Mouse (Mus musculus) intestine, embryonic 14.5 days (tissue): Measurements from ENCODE around the gene Cntn2. TPM values are rescaled to one million over a fixed set of nuclear protein-coding genes. Genes with fewer than 3 reads are reported as not detected.

Experiments
- ATAC-seq: fragments of 200-750 bp; cut with Nextera tagmentation; replicated peaks from 2 replicates; pipeline ENCODE4 v1.8.0; 2017; ENCODE audit warnings: low read depth, moderate number of reproducible peaks, moderate TSS enrichment, moderate library complexity; ENCODE audit not compliant: low FRiP score, low TSS enrichment
- DNase-seq: peaks from one replicate; pipeline ENCODE4 v3.0.0-alpha.2; 2018; ENCODE audit warnings: low spot score
- H3K27ac ChIP-seq: fragments of 300-500 bp; sonication (generic); 2 replicates; pipeline ENCODE4 v1.5.1; 2014; ENCODE audit warnings: low read depth, mild to moderate bottlenecking, control low read depth
- H3K27me3 ChIP-seq: fragments of 300-500 bp; sonication (generic); replicated peaks from 2 replicates; pipeline ENCODE4 v1.6.1; 2014; ENCODE audit warnings: low read length, control low read depth; ENCODE audit not compliant: control insufficient read depth, insufficient read depth
- H3K36me3 ChIP-seq: fragments of 300-500 bp; sonication (generic); 2 replicates; pipeline ENCODE4 v1.6.1; 2014; ENCODE audit warnings: low read length, control low read depth; ENCODE audit not compliant: control insufficient read depth, insufficient read depth
- H3K4me1 ChIP-seq: fragments of 300-500 bp; sonication (generic); replicated peaks from 2 replicates; pipeline ENCODE4 v1.6.1; 2014; ENCODE audit warnings: low read length, control low read depth, mixed read lengths; ENCODE audit not compliant: control insufficient read depth, insufficient read depth
- H3K4me2 ChIP-seq: fragments of 300-500 bp; sonication (generic); 2 replicates; pipeline ENCODE4 v1.6.1; 2014; ENCODE audit warnings: low read length
- H3K4me3 ChIP-seq: fragments of 300-500 bp; sonication (generic); 2 replicates; pipeline ENCODE4 v1.5.1; 2014; ENCODE audit warnings: low read depth, low read length, control low read depth, mixed read lengths
- H3K9ac ChIP-seq: fragments of 300-500 bp; sonication (generic); 2 replicates; pipeline ENCODE4 v1.6.1; 2014; ENCODE audit warnings: mild to moderate bottlenecking, low read length
- H3K9me3 ChIP-seq: fragments of 300-500 bp; sonication (generic); 2 replicates; pipeline ENCODE4 v1.6.1; 2016; ENCODE audit warnings: low read length, control low read depth; ENCODE audit not compliant: control insufficient read depth
- WGBS: fragments of 180-500 bp; shearing (Covaris S2); extraction: QIAGEN DNeasy Blood & Tissue Kit; methylation state at CpG from one replicate; pipeline ENCODE4 v1.1.7; 2014; 5-methylcytosine and 5-hydroxymethylcytosine counted together
- polyA plus RNA-seq: library from polyadenylated mRNA; unstranded; fragments of >200 nt; fragmentation: Nextera tagmentation; extraction: Ambion mirVana; gene quantifications from 2 replicates; pipeline ENCODE4 v1.2.1, GENCODE M21; 2014

Cntn2 gene
- polyA plus RNA-seq, 1 experiment from 2014 or later = 0.32 TPM

- no peak overlapping the region for H3K27ac ChIP-seq
- H3K27me3 ChIP-seq = no peaks in the 10 kb centered on the region
- ATAC-seq (no peak; the same call in 1 of the 2 replicates), DNase-seq (peak; percentile 88)
- no peaks in the 10 kb centered on the region for H3K9me3 ChIP-seq
- 7% methylated on average over 10 of the region's 10 CpGs for WGBS
- H3K9ac ChIP-seq = no peak overlapping the region
- H3K4me3 ChIP-seq = no peak overlapping the region
- H3K36me3 ChIP-seq = no peaks in the 10 kb centered on the region
- H3K4me1 ChIP-seq = peaks cover 6% of the 10 kb centered on the region; the same call in 1 of the 2 replicates
- no peak overlapping the region for H3K4me2 ChIP-seq
These were observed 17.2 kb downstream of the Cntn2 start for GRCm38 (mm10) chr1:132525832-132526231.

DNA sequence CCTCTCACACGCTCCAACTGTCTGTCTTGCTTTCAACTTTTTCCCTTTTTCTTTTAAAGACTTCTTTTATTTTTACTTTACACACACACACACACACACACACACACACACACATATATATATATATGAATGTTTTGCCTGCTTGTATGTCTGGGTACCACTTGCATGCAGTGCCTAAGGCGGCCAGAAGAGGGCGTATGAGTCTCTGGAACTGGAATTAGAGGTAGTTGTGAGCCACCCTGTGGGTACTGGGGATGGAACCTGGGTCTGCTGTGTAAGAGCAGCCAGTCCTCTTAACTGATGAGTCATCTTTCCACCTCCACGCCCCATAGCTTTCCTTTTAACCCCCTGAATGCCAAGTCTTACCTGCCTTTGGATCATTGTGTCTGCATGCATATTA lies 19.1 kb downstream of the Cntn2 start:
- H3K36me3 ChIP-seq = no peaks in the 10 kb centered on the region
- no peak overlapping the region for H3K9ac ChIP-seq
- H3K27me3 ChIP-seq = no peaks in the 10 kb centered on the region
- H3K27ac ChIP-seq = no peak overlapping the region
- no peak overlapping the region for H3K4me2 ChIP-seq
- no peak overlapping the region for H3K4me3 ChIP-seq
- WGBS = 31% methylated on average over 4 of the region's 4 CpGs
- DNase-seq (no peak), ATAC-seq (no peak)
- no peaks in the 10 kb centered on the region for H3K4me1 ChIP-seq
- H3K9me3 ChIP-seq = no peaks in the 10 kb centered on the region

DNA sequence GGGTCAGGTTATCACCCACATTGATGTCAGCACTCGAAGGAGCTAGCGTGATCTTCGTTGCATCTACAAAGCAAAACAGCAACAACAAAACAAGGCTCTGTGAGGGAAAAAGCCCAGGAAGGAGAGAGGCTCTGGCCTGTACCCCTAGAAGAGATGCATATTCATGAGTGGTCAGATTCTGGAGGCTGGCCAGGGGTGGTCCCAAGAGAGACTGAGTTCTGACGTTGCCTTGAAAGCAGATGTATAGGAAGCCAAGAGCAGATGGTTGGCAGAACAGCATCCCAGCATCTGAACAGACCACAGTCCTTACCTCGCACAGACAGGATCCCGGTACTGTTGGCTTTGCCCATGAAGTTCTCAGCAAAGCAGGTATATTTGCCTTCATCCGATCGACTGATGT lies 20.0 kb downstream of the Cntn2 start:
- Histone ChIP-seq H3K9ac (no peak overlapping the region), H3K27me3 (no peaks in the 10 kb centered on the region), H3K36me3 (no peaks in the 10 kb centered on the region), H3K9me3 (no peaks in the 10 kb centered on the region), H3K27ac (no peak overlapping the region), H3K4me1 (no peaks in the 10 kb centered on the region), H3K4me2 (no peak overlapping the region), H3K4me3 (no peak overlapping the region)
- DNase-seq (no peak), ATAC-seq (no peak)
- 76% methylated on average over 8 of the region's 8 CpGs for WGBS

DNA sequence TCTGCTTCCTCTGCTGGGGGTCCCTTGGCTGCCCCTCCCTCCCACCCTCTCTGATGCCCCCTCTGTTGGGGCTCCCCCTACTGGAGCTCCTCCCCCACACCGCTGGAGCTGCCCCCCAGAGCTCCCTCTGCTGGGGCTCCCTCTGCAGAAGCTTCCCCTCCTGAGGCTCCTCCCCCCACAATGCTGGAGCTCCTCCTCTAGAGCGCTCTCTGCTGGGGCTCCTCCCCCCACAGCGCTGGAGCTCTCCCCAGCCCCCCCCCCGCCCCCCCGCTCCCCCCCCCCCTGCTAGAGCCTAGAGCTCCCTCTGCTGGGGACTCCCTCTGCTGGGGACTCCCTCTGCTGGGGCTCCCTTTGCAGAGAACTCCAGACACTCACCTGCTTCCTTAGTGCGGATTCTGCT lies 22.3 kb downstream of the Cntn2 start:
- H3K4me2 ChIP-seq = no peak overlapping the region
- ATAC-seq = 0 out of 2 replicates have a peak, but pooled peaks have one; percentile 20
- H3K27me3 ChIP-seq = no peaks in the 10 kb centered on the region
- no peaks in the 10 kb centered on the region for H3K36me3 ChIP-seq
- no peaks in the 10 kb centered on the region for H3K4me1 ChIP-seq
- DNase-seq = no peak
- 13% methylated on average over 4 of the region's 6 CpGs for WGBS
- H3K9ac ChIP-seq = no peak overlapping the region
- H3K9me3 ChIP-seq = no peaks in the 10 kb centered on the region
- H3K4me3 ChIP-seq = no peak overlapping the region
- no peak overlapping the region for H3K27ac ChIP-seq

DNA sequence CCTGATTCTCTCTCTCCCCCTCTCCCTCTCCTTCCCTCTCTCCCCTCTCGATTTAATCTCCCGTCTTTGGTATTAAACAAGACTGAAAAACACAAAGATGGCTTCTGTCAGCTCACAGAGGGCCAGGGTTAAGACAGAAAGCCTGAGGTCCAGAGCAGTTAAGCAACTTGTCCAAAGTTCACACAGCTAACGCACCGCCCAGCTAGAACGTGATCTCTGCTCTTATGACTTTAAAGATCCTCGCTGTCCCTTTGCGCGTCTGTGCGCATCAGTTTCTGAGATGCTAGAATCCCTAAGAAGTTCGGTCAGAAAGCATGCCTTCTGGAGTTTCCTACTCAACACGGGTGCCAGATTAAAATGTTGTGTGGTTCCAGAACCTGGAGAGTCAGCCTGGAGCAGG lies 23.3 kb downstream of the Cntn2 start:
- WGBS = 88% methylated on average over 11 of the region's 11 CpGs

GRCm38 (mm10) chr1:132518621-132519020 lies 24.4 kb downstream of the Cntn2 start:
- Histone ChIP-seq H3K4me2 (no peak overlapping the region), H3K4me1 (no peaks in the 10 kb centered on the region), H3K9me3 (no peaks in the 10 kb centered on the region), H3K4me3 (no peak overlapping the region), H3K27me3 (no peaks in the 10 kb centered on the region), H3K36me3 (no peaks in the 10 kb centered on the region), H3K27ac (no peak overlapping the region), H3K9ac (no peak overlapping the region)
- 78% methylated on average over 18 of the region's 18 CpGs for WGBS
- ATAC-seq = no peak
- DNase-seq = no peak

More for the DNA sequence above, 23.3 kb downstream of the Cntn2 start:
- Histone ChIP-seq H3K27ac (no peak overlapping the region), H3K36me3 (no peaks in the 10 kb centered on the region), H3K4me3 (no peak overlapping the region), H3K9ac (no peak overlapping the region), H3K27me3 (no peaks in the 10 kb centered on the region), H3K9me3 (no peaks in the 10 kb centered on the region), H3K4me1 (no peaks in the 10 kb centered on the region), H3K4me2 (no peak overlapping the region)
- ATAC-seq = no peak
- no peak for DNase-seq

- DNase-seq = no peak
- H3K4me1 ChIP-seq = no peaks in the 10 kb centered on the region
- ATAC-seq = no peak
- no peaks in the 10 kb centered on the region for H3K27me3 ChIP-seq
- no peak overlapping the region for H3K9ac ChIP-seq
- H3K4me3 ChIP-seq = no peak overlapping the region
- H3K27ac ChIP-seq = no peak overlapping the region
- 91% methylated on average over 11 of the region's 11 CpGs for WGBS
- H3K36me3 ChIP-seq = no peaks in the 10 kb centered on the region
- no peaks in the 10 kb centered on the region for H3K9me3 ChIP-seq
- no peak overlapping the region for H3K4me2 ChIP-seq
These were observed 26.3 kb downstream of the Cntn2 start for GRCm38 (mm10) chr1:132516776-132517175.

- Histone ChIP-seq H3K4me3 (no peak overlapping the region), H3K9me3 (no peaks in the 10 kb centered on the region), H3K4me2 (no peak overlapping the region), H3K27me3 (no peaks in the 10 kb centered on the region), H3K9ac (no peak overlapping the region), H3K4me1 (no peaks in the 10 kb centered on the region), H3K36me3 (no peaks in the 10 kb centered on the region), H3K27ac (no peak overlapping the region)
- ATAC-seq (no peak), DNase-seq (no peak)
- 87% methylated on average over 12 of the region's 12 CpGs for WGBS
These were observed 27.7 kb downstream of the Cntn2 start for GRCm38 (mm10) chr1:132515339-132515738.

DNA sequence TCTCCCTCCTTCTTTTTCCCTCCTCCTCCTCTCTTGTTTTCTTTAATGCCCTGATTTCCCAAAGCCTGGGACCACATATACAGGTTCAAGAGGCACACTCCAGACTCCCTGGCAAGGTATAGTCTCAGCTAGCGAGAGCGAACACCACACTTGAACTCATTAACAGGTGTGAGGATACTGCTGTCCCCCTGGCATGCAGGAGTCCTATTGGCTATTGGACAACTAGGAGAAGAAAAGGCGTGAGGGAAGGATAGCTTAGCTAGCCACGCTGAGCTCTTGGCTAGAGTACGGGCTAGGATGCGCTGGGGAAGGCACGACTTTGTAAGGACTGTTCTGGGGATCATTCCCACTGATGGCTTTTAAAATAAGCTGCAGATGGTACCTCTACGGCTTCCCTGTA lies 30.9 kb downstream of the Cntn2 start:
- WGBS = 74% methylated on average over 8 of the region's 8 CpGs
- no peaks in the 10 kb centered on the region for H3K4me1 ChIP-seq
- peaks cover 10% of the 10 kb centered on the region for H3K36me3 ChIP-seq
- H3K4me3 ChIP-seq = no peak overlapping the region
- H3K9me3 ChIP-seq = no peaks in the 10 kb centered on the region
- DNase-seq = no peak
- H3K27ac ChIP-seq = no peak overlapping the region
- no peak overlapping the region for H3K4me2 ChIP-seq
- no peaks in the 10 kb centered on the region for H3K27me3 ChIP-seq
- no peak for ATAC-seq
- H3K9ac ChIP-seq = no peak overlapping the region
